Mouse (Mus musculus) lung, postnatal 10 days (tissue): ENCODE data around the gene Wipi1.

Experiments
- DNase-seq: peaks from one replicate; pipeline ENCODE4 v3.0.0; 2021

The Wipi1 gene

GRCm38 (mm10) chr11:109616766-109617165, 5.0 kb upstream of the Wipi1 start:
- DNase-seq: no peak

- DNase-seq: no peak
Measured at GRCm38 (mm10) chr11:109616352-109616751, 4.6 kb upstream of the Wipi1 start.

GRCm38 (mm10) chr11:109615286-109615685, 3.5 kb upstream of the Wipi1 start:
- no peak for DNase-seq

- DNase-seq: no peak
Measured at GRCm38 (mm10) chr11:109612871-109613529, 1.2 kb upstream of the Wipi1 start.

- no peak for DNase-seq
Measured at GRCm38 (mm10) chr11:109610795-109611302, 918 bp downstream of the Wipi1 start.

GRCm38 (mm10) chr11:109610046-109610794, 1.5 kb downstream of the Wipi1 start:
- DNase-seq: no peak

- DNase-seq: no peak
Measured at GRCm38 (mm10) chr11:109608976-109609625, 2.7 kb downstream of the Wipi1 start.

GRCm38 (mm10) chr11:109607600-109607999, 4.2 kb downstream of the Wipi1 start:
- no peak for DNase-seq

- no peak for DNase-seq
Measured at GRCm38 (mm10) chr11:109598778-109599570, 12.8 kb downstream of the Wipi1 start.

- DNase-seq: no peak
Measured at GRCm38 (mm10) chr11:109594761-109595160, 17.0 kb downstream of the Wipi1 start.

- peak; percentile 43 for DNase-seq
Measured at GRCm38 (mm10) chr11:109593200-109593981, 18.4 kb downstream of the Wipi1 start.

- DNase-seq: no peak
Measured at GRCm38 (mm10) chr11:109591511-109591910, 20.3 kb downstream of the Wipi1 start.

GRCm38 (mm10) chr11:109590012-109590411, 21.8 kb downstream of the Wipi1 start:
- no peak for DNase-seq

GRCm38 (mm10) chr11:109587638-109588374, 24.0 kb downstream of the Wipi1 start:
- DNase-seq: peak; percentile 25

- peak; percentile 16 for DNase-seq
Measured at GRCm38 (mm10) chr11:109587019-109587418, 24.7 kb downstream of the Wipi1 start.

GRCm38 (mm10) chr11:109586424-109586823, 25.3 kb downstream of the Wipi1 start:
- DNase-seq: no peak

- DNase-seq: peak; percentile 84
Measured at GRCm38 (mm10) chr11:109584843-109585713, 26.7 kb downstream of the Wipi1 start.

- DNase-seq: no peak
Measured at GRCm38 (mm10) chr11:109583986-109584385, 27.8 kb downstream of the Wipi1 start.

GRCm38 (mm10) chr11:109579999-109580398, 31.8 kb downstream of the Wipi1 start:
- no peak for DNase-seq

- no peak for DNase-seq
Measured at GRCm38 (mm10) chr11:109578536-109578935, 33.2 kb downstream of the Wipi1 start.
